Comparison of ENCODE assay signal across 24 mouse cellular contexts in the genomic region with DNA sequence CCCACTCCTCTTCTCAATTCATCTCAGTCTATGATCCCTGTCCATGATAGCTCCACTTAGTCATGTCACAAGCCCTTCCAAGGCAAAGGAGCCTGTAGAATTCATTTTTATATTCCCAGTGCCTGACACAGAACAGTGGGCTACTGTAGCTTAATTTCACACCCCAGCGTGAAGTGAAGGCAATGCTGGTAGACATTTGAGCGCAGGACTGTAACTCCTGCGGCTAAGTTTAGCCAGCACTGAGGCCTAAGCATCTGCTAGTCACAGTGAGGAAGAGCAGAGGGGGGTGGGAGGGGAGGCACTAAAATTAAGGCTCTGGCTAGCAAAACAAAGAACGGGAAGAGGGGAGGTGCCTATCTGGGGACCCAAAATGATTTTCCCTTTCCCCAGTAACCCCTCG.
DNase-seq lines count a peak whose midpoint lies in the region; ATAC-seq and TF ChIP-seq lines count a peak whose summit lies in the region.
"Had no signal": no experiment of that assay in that cellular context is flagged by ENCODE, and none has a peak within 500 bp of the region (broad histone marks: within the 10 kb centered on the region; RNA-seq: fewer than 3 reads in every experiment).

No protein-coding gene starts in this region.

- H3K4me3 ChIP-seq in heart, embryonic 12.5 days = no peak overlapping the region
- no peak overlapping the region for H3K4me3 ChIP-seq in hindbrain, embryonic 12.5 days
- H3K4me3 ChIP-seq in hindbrain, postnatal 0 days (ENCODE audit: low read length) = no peak overlapping the region
- H3K4me3 ChIP-seq in hindbrain, embryonic 14.5 days (replicated peaks; ENCODE audit: low read length) = no peak overlapping the region
- H3K4me3 ChIP-seq: embryonic facial prominence, embryonic 13.5 days; erythroblast, embryonic 14.5 days had no signal

- peaks cover 44% of the 10 kb centered on the region for H3K4me1 ChIP-seq in heart, embryonic 12.5 days (replicated peaks)
- peaks cover 31% of the 10 kb centered on the region for H3K4me1 ChIP-seq in hindbrain, embryonic 12.5 days
- peaks cover 10% of the 10 kb centered on the region for H3K4me1 ChIP-seq in hindbrain, postnatal 0 days (ENCODE audit: insufficient read depth, low read length)
- peaks cover 29% of the 10 kb centered on the region for H3K4me1 ChIP-seq in hindbrain, embryonic 14.5 days (replicated peaks; ENCODE audit: control insufficient read depth, insufficient read depth, low read length)

- no peak overlapping the region for H3K9ac ChIP-seq in heart, embryonic 12.5 days
- H3K9ac ChIP-seq in hindbrain, embryonic 12.5 days = no peak overlapping the region
- H3K9ac ChIP-seq in hindbrain, postnatal 0 days (replicated peaks; ENCODE audit: low read length) = no peak overlapping the region
- no peak overlapping the region for H3K9ac ChIP-seq in hindbrain, embryonic 14.5 days
- H3K9ac ChIP-seq: embryonic facial prominence, embryonic 13.5 days; liver, postnatal 0 days had no signal

- TF ChIP-seq CTCF in hindbrain, postnatal 0 days (IDR thresholded peaks at IDR 0.05; ENCODE audit: low read depth) = no peak

- ATAC-seq in cerebellum, adult (ENCODE audit: insufficient number of reproducible peaks, low FRiP score, low TSS enrichment) = peak; percentile 72
- no peak for ATAC-seq in heart, embryonic 12.5 days (ENCODE audit: insufficient number of reproducible peaks, low FRiP score)
- ATAC-seq in hindbrain, embryonic 12.5 days (ENCODE audit: low FRiP score) = no peak
- no peak for ATAC-seq in hindbrain, postnatal 0 days
- ATAC-seq in hindbrain, embryonic 14.5 days (ENCODE audit: low FRiP score) = peak; percentile 21; the same call in 1 of the 2 replicates
- ATAC-seq: activated CD4-positive, CD25-positive, alpha-beta regulatory T cell, adult 4 months; forebrain, embryonic 14.5 days; inflammation-experienced regulatory T-cells, adult 6 months; liver, postnatal 0 days; lung, postnatal 0 days had no signal

- no peak for DNase-seq in cerebellum, postnatal 4 days (ENCODE audit: low spot score in 2 of 2)
- no peak for DNase-seq in heart, postnatal 4 days
- no peak for DNase-seq in hindbrain, postnatal 0 days (ENCODE audit: low spot score)
- DNase-seq in hindbrain, embryonic 14.5 days (ENCODE audit: low spot score) = no peak
- no peak for DNase-seq in urinary bladder, postnatal 36 days (ENCODE audit: low spot score in 2 of 2)
- DNase-seq: adrenal gland, adult 8-10 months; embryo, embryonic 11 days; gastrocnemius, postnatal 10 days; kidney, adult 18-20 months; liver, postnatal 0 days; right cerebral cortex, postnatal 25 days; spleen, adult 18-20 months; thymus, postnatal 14 days had no signal

- peaks cover 21% of the 10 kb centered on the region for H3K36me3 ChIP-seq in heart, embryonic 12.5 days
- peaks cover 11% of the 10 kb centered on the region for H3K36me3 ChIP-seq in hindbrain, embryonic 12.5 days
- H3K36me3 ChIP-seq in hindbrain, postnatal 0 days (ENCODE audit: insufficient read depth, low read length) = peaks cover 7% of the 10 kb centered on the region
- peaks cover 14% of the 10 kb centered on the region for H3K36me3 ChIP-seq in hindbrain, embryonic 14.5 days (replicated peaks; ENCODE audit: control insufficient read depth, insufficient read depth)

- H3K9me3 ChIP-seq in heart, embryonic 12.5 days (replicated peaks) = no peaks in the 10 kb centered on the region
- no peaks in the 10 kb centered on the region for H3K9me3 ChIP-seq in hindbrain, embryonic 12.5 days (replicated peaks)
- no peaks in the 10 kb centered on the region for H3K9me3 ChIP-seq in hindbrain, postnatal 0 days (ENCODE audit: low read length)
- no peaks in the 10 kb centered on the region for H3K9me3 ChIP-seq in hindbrain, embryonic 14.5 days (ENCODE audit: control insufficient read depth, low read length)
- H3K9me3 ChIP-seq: embryonic facial prominence, embryonic 13.5 days had no signal

- no peak overlapping the region for H3K4me2 ChIP-seq in heart, embryonic 12.5 days
- no peak overlapping the region for H3K4me2 ChIP-seq in hindbrain, embryonic 12.5 days (replicated peaks)
- H3K4me2 ChIP-seq in hindbrain, postnatal 0 days (ENCODE audit: low read depth, low read length) = no peak overlapping the region
- H3K4me2 ChIP-seq in hindbrain, embryonic 14.5 days (replicated peaks) = no peak overlapping the region
- H3K4me2 ChIP-seq: embryonic facial prominence, embryonic 13.5 days had no signal

- H3K27ac ChIP-seq in heart, embryonic 12.5 days (ENCODE audit: poor library complexity, severe bottlenecking) = peak overlapping the region; percentile 67
- H3K27ac ChIP-seq in hindbrain, embryonic 12.5 days = peak overlapping the region; percentile 7; the same call in 1 of the 2 replicates
- H3K27ac ChIP-seq in hindbrain, postnatal 0 days = no peak overlapping the region
- no peak overlapping the region for H3K27ac ChIP-seq in hindbrain, embryonic 14.5 days
- H3K27ac ChIP-seq: embryonic facial prominence, embryonic 13.5 days; kidney, postnatal 0 days; macrophage had no signal

- WGBS in heart, embryonic 12.5 days = 35% methylated on average over 5 of the region's 5 CpGs
- WGBS in hindbrain, embryonic 12.5 days = 36% methylated on average over 5 of the region's 5 CpGs
- 32% methylated on average over 5 of the region's 5 CpGs for WGBS in hindbrain, postnatal 0 days
- 32% methylated on average over 5 of the region's 5 CpGs for WGBS in hindbrain, embryonic 14.5 days

- no peaks in the 10 kb centered on the region for H3K27me3 ChIP-seq in heart, embryonic 12.5 days (replicated peaks)
- H3K27me3 ChIP-seq in hindbrain, embryonic 12.5 days = no peaks in the 10 kb centered on the region
- H3K27me3 ChIP-seq in hindbrain, postnatal 0 days (ENCODE audit: insufficient read depth, low read length) = no peaks in the 10 kb centered on the region
- no peaks in the 10 kb centered on the region for H3K27me3 ChIP-seq in hindbrain, embryonic 14.5 days (ENCODE audit: control insufficient read depth, insufficient read depth, low read length)
- H3K27me3 ChIP-seq: embryonic facial prominence, embryonic 13.5 days had no signal

Comparison
In these comparisons a context has a peak if more than half of its experiments do, and no peak if none do; other contexts are left out.
1. ATAC-seq: peak in cerebellum, adult (single experiment) and hindbrain, embryonic 14.5 days (single experiment); none in heart, embryonic 12.5 days (single experiment), hindbrain, embryonic 12.5 days (single experiment) and hindbrain, postnatal 0 days (single experiment).
2. H3K27ac ChIP-seq: peak in heart, embryonic 12.5 days (single experiment) and hindbrain, embryonic 12.5 days (single experiment); none in hindbrain, postnatal 0 days (single experiment) and hindbrain, embryonic 14.5 days (single experiment).